Mouse (Mus musculus): Measurements from ENCODE around the gene Hoxd3. TPM values are rescaled to one million over a fixed set of nuclear protein-coding genes. Genes with fewer than 3 reads are reported as not detected.

Gene Hoxd3
- total and polyA plus RNA-seq, 3 experiments: not detected

GRCm38 (mm10) chr2:74699664-74700545 is 11.8 kb upstream of the Hoxd3 start:
- Histone ChIP-seq H3K4me1 (ENCODE audit: control insufficient read depth in 1 of 2, insufficient read depth in 2 of 2, low read length in 2 of 2) (no peaks in the 10 kb centered on the region), H3K27me3 (ENCODE audit: control insufficient read depth in 1 of 2, insufficient read depth in 2 of 2, low read length in 2 of 2) (no peaks in the 10 kb centered on the region; a peak in 2 of 4 replicates), H3K79me2 (ENCODE audit: control insufficient read depth, insufficient read depth, low read length, poor library complexity) (peaks cover 1% of the 10 kb centered on the region; the same call in 1 of the 2 replicates), H3K4me3 (ENCODE audit: control insufficient read depth in 1 of 2, insufficient read depth in 1 of 2, low read depth in 2 of 2, low read length in 2 of 2) (no peak overlapping the region), H3K27ac (ENCODE audit: control insufficient read depth, low read depth, low read length) (no peak overlapping the region), H3K9ac (ENCODE audit: control insufficient read depth, low read depth, low read length, poor library complexity, severe bottlenecking) (no peak overlapping the region), H3K9me3 (replicated peaks; ENCODE audit: insufficient read depth, low read length) (no peaks in the 10 kb centered on the region), H3K36me3 (ENCODE audit: control insufficient read depth in 1 of 2, insufficient read depth in 2 of 2, low read length in 2 of 2) (no peaks in the 10 kb centered on the region)
- TF ChIP-seq NRF1 (IDR thresholded peaks at IDR 0.05; ENCODE audit: insufficient read depth, low read depth, low read length, poor library complexity, severe bottlenecking) (no peak), HCFC1 (IDR thresholded peaks at IDR 0.05; ENCODE audit: low read depth, low read length) (no peak), RCOR1 (IDR thresholded peaks at IDR 0.05; ENCODE audit: low read depth, low read length) (no peak), USF2 (IDR thresholded peaks at IDR 0.05; ENCODE audit: borderline replicate concordance in 1 of 2, insufficient read depth in 1 of 2, low read depth in 1 of 2, low read length in 2 of 2) (no peak), EP300 (IDR thresholded peaks at IDR 0.05; ENCODE audit: low read depth in 1 of 2, low read length in 2 of 2) (no peak), ETS1 (IDR thresholded peaks at IDR 0.05; ENCODE audit: low read depth, low read length) (no peak), GATA1 (IDR thresholded peaks at IDR 0.05; ENCODE audit: low read depth, low read length) (no peak), ZC3H11A (IDR thresholded peaks at IDR 0.05; ENCODE audit: low read depth, low read length) (no peak), CHD2 (IDR thresholded peaks at IDR 0.05; ENCODE audit: low read length) (no peak), MEF2A (IDR thresholded peaks at IDR 0.05; ENCODE audit: extremely low read depth, insufficient replicate concordance, low read depth, low read length, poor library complexity, severe bottlenecking) (no peak), ELF1 (IDR thresholded peaks at IDR 0.05; ENCODE audit: low read depth, low read length) (no peak)
- no peak for DNase-seq (ENCODE audit: low read depth, low spot score)

- Histone ChIP-seq H3K9me3 (replicated peaks; ENCODE audit: insufficient read depth, low read length) (no peaks in the 10 kb centered on the region), H3K27ac (ENCODE audit: control insufficient read depth, low read depth, low read length) (no peak overlapping the region), H3K36me3 (ENCODE audit: control insufficient read depth in 1 of 2, insufficient read depth in 2 of 2, low read length in 2 of 2) (no peaks in the 10 kb centered on the region), H3K9ac (ENCODE audit: control insufficient read depth, low read depth, low read length, poor library complexity, severe bottlenecking) (no peak overlapping the region), H3K4me3 (ENCODE audit: control insufficient read depth in 1 of 2, insufficient read depth in 1 of 2, low read depth in 2 of 2, low read length in 2 of 2) (no peak overlapping the region), H3K27me3 (ENCODE audit: control insufficient read depth in 1 of 2, insufficient read depth in 2 of 2, low read length in 2 of 2) (no peaks in the 10 kb centered on the region; a peak in 1 of 4 replicates), H3K4me1 (ENCODE audit: control insufficient read depth in 1 of 2, insufficient read depth in 2 of 2, low read length in 2 of 2) (no peaks in the 10 kb centered on the region), H3K79me2 (ENCODE audit: control insufficient read depth, insufficient read depth, low read length, poor library complexity) (peaks cover 6% of the 10 kb centered on the region; the same call in 1 of the 2 replicates)
- TF ChIP-seq RAD21 (IDR thresholded peaks at IDR 0.05; ENCODE audit: low read depth, low read length) (no peak), ZMIZ1 (IDR thresholded peaks at IDR 0.05; ENCODE audit: low read depth, low read length) (no peak), NELFE (IDR thresholded peaks at IDR 0.05; ENCODE audit: low read depth, low read length) (no peak), ETS1 (IDR thresholded peaks at IDR 0.05; ENCODE audit: low read depth, low read length) (no peak), TBP (IDR thresholded peaks at IDR 0.05; ENCODE audit: low read depth, low read length) (no peak), ZKSCAN1 (IDR thresholded peaks at IDR 0.05; ENCODE audit: low read depth, low read length) (no peak), USF1 (IDR thresholded peaks at IDR 0.05; ENCODE audit: low read depth, low read length) (no peak), NRF1 (IDR thresholded peaks at IDR 0.05; ENCODE audit: insufficient read depth, low read depth, low read length, poor library complexity, severe bottlenecking) (no peak), KAT2A (conservative IDR thresholded peaks at IDR 0.05; ENCODE audit: low read depth, low read length) (no peak), CHD2 (IDR thresholded peaks at IDR 0.05; ENCODE audit: low read length) (no peak), MYB (IDR thresholded peaks at IDR 0.05; ENCODE audit: low read depth, low read length) (no peak), MEF2A (IDR thresholded peaks at IDR 0.05; ENCODE audit: extremely low read depth, insufficient replicate concordance, low read depth, low read length, poor library complexity, severe bottlenecking) (no peak), CTCF (IDR thresholded peaks at IDR 0.05 in 2 of 3, conservative IDR thresholded peaks at IDR 0.05 in 1 of 3; ENCODE audit: control insufficient read depth in 1 of 3, insufficient read depth in 1 of 3, low read depth in 2 of 3, low read length in 3 of 3, poor library complexity in 1 of 3, severe bottlenecking in 1 of 3) (no peak), SIN3A (IDR thresholded peaks at IDR 0.05; ENCODE audit: low read length) (no peak)
- DNase-seq (ENCODE audit: low read depth, low spot score): no peak
These were observed 11.1 kb upstream of the Hoxd3 start for GRCm38 (mm10) chr2:74700546-74701112.
